Mouse (Mus musculus): ENCODE results near the gene Ap3d1. TPM values are rescaled to one million over a fixed set of nuclear protein-coding genes. Genes with fewer than 3 reads are reported as not detected.

The Ap3d1 gene
- polyA plus RNA-seq, 1 experiment from 2014 or later: 68.4 TPM

- Histone ChIP-seq H3K4me2 (no peak overlapping the region), H3K4me1 (ENCODE audit: control insufficient read depth, insufficient read depth, low read length) (peaks cover under 1% of the 10 kb centered on the region; the same call in 1 of the 2 replicates), H3K27ac (ENCODE audit: low read depth, low read length) (no peak overlapping the region), H3K9me3 (ENCODE audit: control insufficient read depth, low read length) (no peaks in the 10 kb centered on the region), H3K36me3 (ENCODE audit: control insufficient read depth, insufficient read depth, low read length) (peaks cover 12% of the 10 kb centered on the region), H3K27me3 (ENCODE audit: control insufficient read depth, insufficient read depth, low read length) (no peaks in the 10 kb centered on the region), H3K4me3 (ENCODE audit: low read depth, low read length) (no peak overlapping the region), H3K9ac (ENCODE audit: low read length) (no peak overlapping the region)
- 57% methylated on average over 6 of the region's 6 CpGs for WGBS
- ATAC-seq (ENCODE audit: low FRiP score) (no peak), DNase-seq (ENCODE audit: low spot score, missing footprints) (no peak)
Observed at GRCm38 (mm10) chr10:80684214-80684613, 57.9 kb downstream of the Ap3d1 start.

- Histone ChIP-seq H3K4me2 (no peak overlapping the region), H3K27me3 (ENCODE audit: control insufficient read depth, insufficient read depth, low read length) (no peaks in the 10 kb centered on the region), H3K4me1 (ENCODE audit: control insufficient read depth, insufficient read depth, low read length) (peaks cover 5% of the 10 kb centered on the region), H3K27ac (ENCODE audit: low read depth, low read length) (no peak overlapping the region), H3K36me3 (ENCODE audit: control insufficient read depth, insufficient read depth, low read length) (peaks cover 12% of the 10 kb centered on the region), H3K9me3 (ENCODE audit: control insufficient read depth, low read length) (no peaks in the 10 kb centered on the region), H3K9ac (ENCODE audit: low read length) (no peak overlapping the region), H3K4me3 (ENCODE audit: low read depth, low read length) (no peak overlapping the region)
- DNase-seq (ENCODE audit: low spot score, missing footprints) (no peak), ATAC-seq (ENCODE audit: low FRiP score) (no peak)
- WGBS: 100% methylated on average over 1 of the region's 1 CpGs
Observed at GRCm38 (mm10) chr10:80683647-80684046, 58.4 kb downstream of the Ap3d1 start.

DNA sequence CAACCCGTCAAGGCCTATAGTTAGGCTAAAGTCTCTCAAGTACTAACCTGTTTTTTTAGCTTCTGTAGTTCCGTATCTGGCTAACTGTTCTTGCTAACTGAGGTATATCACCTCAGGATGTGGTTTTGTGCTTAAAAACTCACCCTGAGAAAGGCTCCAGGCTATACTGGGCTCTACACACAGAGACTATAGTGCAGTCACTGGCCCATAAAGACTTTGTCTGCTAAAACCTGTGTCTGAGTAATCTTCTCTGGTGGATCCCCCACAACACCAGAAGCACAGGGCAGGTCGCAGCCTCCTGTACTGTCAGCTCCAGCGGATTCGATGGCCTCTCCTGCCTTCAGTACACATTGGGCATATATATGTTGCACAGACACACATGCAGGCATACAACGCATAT, 60.1 kb downstream of the Ap3d1 start:
- DNase-seq (ENCODE audit: low spot score, missing footprints) (no peak), ATAC-seq (ENCODE audit: low FRiP score) (no peak)
- WGBS: 94% methylated on average over 6 of the region's 6 CpGs
- no peaks in the 10 kb centered on the region for H3K9me3 ChIP-seq (ENCODE audit: control insufficient read depth, low read length)
- no peaks in the 10 kb centered on the region for H3K27me3 ChIP-seq (ENCODE audit: control insufficient read depth, insufficient read depth, low read length)
- peaks cover 16% of the 10 kb centered on the region for H3K4me1 ChIP-seq (ENCODE audit: control insufficient read depth, insufficient read depth, low read length)
- H3K36me3 ChIP-seq (ENCODE audit: control insufficient read depth, insufficient read depth, low read length): peaks cover 12% of the 10 kb centered on the region
- no peak overlapping the region for H3K9ac ChIP-seq (ENCODE audit: low read length)
- no peak overlapping the region for H3K4me3 ChIP-seq (ENCODE audit: low read depth, low read length)
- H3K4me2 ChIP-seq: no peak overlapping the region
- H3K27ac ChIP-seq (ENCODE audit: low read depth, low read length): no peak overlapping the region

GRCm38 (mm10) chr10:80680260-80680696, 61.8 kb downstream of the Ap3d1 start:
- Histone ChIP-seq H3K4me3 (ENCODE audit: low read depth, low read length) (no peak overlapping the region), H3K27ac (ENCODE audit: low read depth, low read length) (no peak overlapping the region), H3K9me3 (ENCODE audit: control insufficient read depth, low read length) (no peaks in the 10 kb centered on the region), H3K4me2 (no peak overlapping the region), H3K27me3 (ENCODE audit: control insufficient read depth, insufficient read depth, low read length) (no peaks in the 10 kb centered on the region), H3K9ac (ENCODE audit: low read length) (no peak overlapping the region), H3K36me3 (ENCODE audit: control insufficient read depth, insufficient read depth, low read length) (no peaks in the 10 kb centered on the region; the same call in 1 of the 2 replicates), H3K4me1 (ENCODE audit: control insufficient read depth, insufficient read depth, low read length) (peaks cover 18% of the 10 kb centered on the region)
- DNase-seq (ENCODE audit: low spot score, missing footprints) (no peak), ATAC-seq (ENCODE audit: low FRiP score) (no peak)
- 87% methylated on average over 2 of the region's 2 CpGs for WGBS

DNA sequence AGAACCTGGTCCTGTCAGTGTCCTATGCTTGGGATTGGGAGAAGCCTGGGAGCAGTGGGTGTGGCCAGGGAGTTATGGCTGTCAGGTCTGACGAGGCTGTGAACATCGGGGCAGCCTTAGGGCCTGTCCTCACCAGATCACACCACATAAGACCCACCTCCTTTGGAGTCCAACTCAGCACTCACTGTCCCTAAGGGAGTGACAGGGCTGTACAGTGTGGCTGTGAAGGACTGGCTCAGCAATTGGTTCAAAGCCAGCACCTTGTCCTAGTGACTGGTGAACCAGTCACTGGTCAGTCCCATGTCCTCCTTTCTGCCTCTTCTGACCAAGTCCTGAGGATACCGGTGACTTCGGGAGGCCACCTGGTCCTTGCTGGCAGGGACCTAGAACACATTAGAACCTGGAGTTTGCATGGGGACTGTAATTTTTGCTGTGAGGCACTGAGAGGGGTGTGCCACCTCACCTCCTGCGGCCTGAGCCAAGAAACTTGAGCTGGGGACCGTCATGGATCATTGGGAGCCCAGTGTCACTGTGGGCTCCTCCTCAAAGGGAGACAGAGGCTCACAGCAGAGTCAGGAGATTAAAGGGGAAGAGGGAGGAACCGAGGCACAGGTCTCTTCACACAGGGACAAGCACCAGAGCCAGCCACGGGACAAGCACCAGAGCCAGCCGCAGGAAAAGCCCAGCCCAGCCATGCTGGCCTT, 62.4 kb downstream of the Ap3d1 start:
- DNase-seq (ENCODE audit: low spot score, missing footprints) (no peak), ATAC-seq (ENCODE audit: low FRiP score) (no peak)
- Histone ChIP-seq H3K4me1 (ENCODE audit: control insufficient read depth, insufficient read depth, low read length) (peaks cover 23% of the 10 kb centered on the region), H3K9ac (ENCODE audit: low read length) (peak overlapping the region; percentile 20; the same call in 1 of the 2 replicates), H3K9me3 (ENCODE audit: control insufficient read depth, low read length) (no peaks in the 10 kb centered on the region), H3K27ac (ENCODE audit: low read depth, low read length) (no peak overlapping the region; the same call in 1 of the 2 replicates), H3K27me3 (ENCODE audit: control insufficient read depth, insufficient read depth, low read length) (no peaks in the 10 kb centered on the region), H3K4me2 (no peak overlapping the region), H3K4me3 (ENCODE audit: low read depth, low read length) (no peak overlapping the region), H3K36me3 (ENCODE audit: control insufficient read depth, insufficient read depth, low read length) (no peaks in the 10 kb centered on the region)
- WGBS: 59% methylated on average over 9 of the region's 9 CpGs

DNA sequence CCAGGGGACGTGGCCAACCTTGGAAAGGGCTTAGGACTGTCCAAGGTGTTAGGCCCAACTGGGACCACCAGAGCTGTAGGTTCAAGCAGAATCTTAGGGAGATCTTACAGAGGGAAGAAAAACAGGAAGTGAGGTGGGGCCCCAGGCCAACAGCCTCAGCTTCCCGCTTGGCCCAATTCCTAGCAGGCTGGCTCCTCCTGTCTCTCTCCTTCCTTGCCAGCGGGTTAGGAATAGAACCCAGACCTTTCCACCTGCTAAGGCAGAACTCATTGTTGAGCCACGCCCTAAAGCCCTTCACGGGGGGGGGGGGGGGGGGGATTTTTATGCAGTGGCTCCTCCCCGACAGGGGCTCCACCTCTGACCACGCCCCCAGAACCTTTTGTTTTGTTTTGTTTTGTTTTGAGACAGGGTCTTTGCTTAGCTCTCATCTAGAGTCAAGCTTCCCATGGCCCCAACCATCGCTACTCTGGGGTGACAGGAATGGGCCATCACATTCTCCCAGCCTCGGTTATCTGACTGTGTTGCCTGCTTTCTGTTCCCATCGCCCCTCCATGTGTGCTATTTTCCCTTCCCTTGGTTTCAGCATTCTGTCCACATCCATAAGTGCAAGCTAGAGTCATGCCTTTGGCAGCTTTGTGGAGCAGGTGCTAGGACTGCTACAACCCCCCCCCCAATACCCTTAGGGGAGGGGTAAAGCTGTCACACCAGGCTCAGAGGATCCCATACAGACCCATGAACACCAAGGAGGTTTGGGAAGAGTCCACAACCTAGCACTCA, 63.3 kb downstream of the Ap3d1 start:
- Histone ChIP-seq H3K36me3 (ENCODE audit: control insufficient read depth, insufficient read depth, low read length) (no peaks in the 10 kb centered on the region), H3K4me1 (ENCODE audit: control insufficient read depth, insufficient read depth, low read length) (peaks cover 32% of the 10 kb centered on the region), H3K27me3 (ENCODE audit: control insufficient read depth, insufficient read depth, low read length) (no peaks in the 10 kb centered on the region), H3K9me3 (ENCODE audit: control insufficient read depth, low read length) (no peaks in the 10 kb centered on the region), H3K9ac (ENCODE audit: low read length) (peak overlapping the region; percentile 20), H3K27ac (ENCODE audit: low read depth, low read length) (no peak overlapping the region; the same call in 1 of the 2 replicates), H3K4me3 (ENCODE audit: low read depth, low read length) (no peak overlapping the region), H3K4me2 (no peak overlapping the region)
- 51% methylated on average over 10 of the region's 10 CpGs for WGBS
- no peak for ATAC-seq (ENCODE audit: low FRiP score)
- no peak for DNase-seq (ENCODE audit: low spot score, missing footprints)

- WGBS: 37% methylated on average over 8 of the region's 8 CpGs
- H3K27ac ChIP-seq (ENCODE audit: low read depth, low read length): peak within 1 kb of the TSS; percentile 90
- H3K4me2 ChIP-seq: peak within 1 kb of the TSS; percentile 92
- peaks cover 37% of the 10 kb centered on the region for H3K4me1 ChIP-seq (ENCODE audit: control insufficient read depth, insufficient read depth, low read length)
- DNase-seq (ENCODE audit: low spot score, missing footprints) (no peak), ATAC-seq (ENCODE audit: low FRiP score) (no peak)
- H3K9ac ChIP-seq (ENCODE audit: low read length): peak within 1 kb of the TSS; percentile 77
- no peaks in the 10 kb centered on the region for H3K9me3 ChIP-seq (ENCODE audit: control insufficient read depth, low read length)
- peak within 1 kb of the TSS; percentile 98 for H3K4me3 ChIP-seq (ENCODE audit: low read depth, low read length)
- no peaks in the 10 kb centered on the region for H3K36me3 ChIP-seq (ENCODE audit: control insufficient read depth, insufficient read depth, low read length)
- no peaks in the 10 kb centered on the region for H3K27me3 ChIP-seq (ENCODE audit: control insufficient read depth, insufficient read depth, low read length)
Observed at GRCm38 (mm10) chr10:80677942-80678436, 64.1 kb downstream of the Ap3d1 start, which contains the start of gene Mknk2. Gene Mknk2 (minus strand): TSS chr10:80678112.

- Histone ChIP-seq H3K4me3 (ENCODE audit: low read depth, low read length) (peak overlapping the region; percentile 98), H3K36me3 (ENCODE audit: control insufficient read depth, insufficient read depth, low read length) (no peaks in the 10 kb centered on the region), H3K9me3 (ENCODE audit: control insufficient read depth, low read length) (no peaks in the 10 kb centered on the region), H3K27me3 (ENCODE audit: control insufficient read depth, insufficient read depth, low read length) (no peaks in the 10 kb centered on the region), H3K27ac (ENCODE audit: low read depth, low read length) (peak overlapping the region; percentile 90), H3K4me1 (ENCODE audit: control insufficient read depth, insufficient read depth, low read length) (peaks cover 37% of the 10 kb centered on the region), H3K4me2 (peak overlapping the region; percentile 92), H3K9ac (ENCODE audit: low read length) (peak overlapping the region; percentile 77)
- 46% methylated on average over 9 of the region's 9 CpGs for WGBS
- DNase-seq (ENCODE audit: low spot score, missing footprints): no peak
- ATAC-seq (ENCODE audit: low FRiP score): 0 out of 2 replicates have a peak, but pooled peaks have one; percentile 5
Observed at GRCm38 (mm10) chr10:80677128-80677875, 64.8 kb downstream of the Ap3d1 start.

Data from midbrain, embryonic 11.5 days (tissue).